Mouse (Mus musculus) lung, embryonic 16.5 days (tissue): ENCODE data around the gene Klhl22. TPM values are rescaled to one million over a fixed set of nuclear protein-coding genes. Genes with fewer than 3 reads are reported as not detected.

Experiments used
- polyA plus RNA-seq: library from polyadenylated mRNA; unstranded; fragments of >200 nt; fragmentation: Nextera tagmentation; extraction: Ambion mirVana; gene quantifications from 2 replicates; pipeline ENCODE4 v1.2.1, GENCODE M21; 2015

The Klhl22 gene
- polyA plus RNA-seq, 1 experiment from 2014 or later = 59.0 TPM

Other genes with a start within 250 kb of the Klhl22 start
- 53.0 and 59.5 TPM in 2 replicates for gene Thap7, start 228.5 kb upstream of the Klhl22 start, polyA plus RNA-seq
- 3.0 and 4.8 TPM in 2 replicates for gene Lrrc74b, start 198.4 kb upstream of the Klhl22 start, polyA plus RNA-seq
- gene P2rx6, start 197.7 kb upstream of the Klhl22 start, polyA plus RNA-seq = 1.3 and 1.5 TPM in 2 replicates
- 10.8 and 13.2 TPM in 2 replicates for gene Slc7a4, start 176.4 kb upstream of the Klhl22 start, polyA plus RNA-seq
- 33.2 and 34.3 TPM in 2 replicates for gene Smpd4, start 140.3 kb upstream of the Klhl22 start, polyA plus RNA-seq
- gene Ccdc74a, start 113.1 kb upstream of the Klhl22 start, polyA plus RNA-seq = 8.8 and 9.1 TPM in 2 replicates
- gene Med15, start 26.7 kb upstream of the Klhl22 start, polyA plus RNA-seq = 46.0 and 47.1 TPM in 2 replicates
- 12.4 and 13.9 TPM in 2 replicates for gene Scarf2, start 37.7 kb downstream of the Klhl22 start, polyA plus RNA-seq
- gene B830017H08Rik, start 73.5 kb downstream of the Klhl22 start, polyA plus RNA-seq = not detected in 2 replicates
- 4.1 and 4.5 TPM in 2 replicates for gene Car15, start 78.7 kb downstream of the Klhl22 start, polyA plus RNA-seq
- gene Gm20518, start 132.1 kb downstream of the Klhl22 start, polyA plus RNA-seq = 0.29 and 0.33 TPM in 2 replicates
- gene Tssk1, start 134.6 kb downstream of the Klhl22 start, polyA plus RNA-seq = 0.08 TPM in 1 of 2 replicates, not detected in the other
- gene Dgcr2, start 138.9 kb downstream of the Klhl22 start, polyA plus RNA-seq = 87.9 and 89.2 TPM in 2 replicates
- gene Tssk2, start 139.0 kb downstream of the Klhl22 start, polyA plus RNA-seq = not detected in 2 replicates
- gene Ess2, start 151.7 kb downstream of the Klhl22 start, polyA plus RNA-seq = 39.9 and 42.0 TPM in 2 replicates
- not detected in 2 replicates for gene Gsc2, start 155.4 kb downstream of the Klhl22 start, polyA plus RNA-seq
- gene Slc25a1, start 168.6 kb downstream of the Klhl22 start, polyA plus RNA-seq = 64.3 and 68.8 TPM in 2 replicates
- gene Vpreb2, start 220.8 kb downstream of the Klhl22 start, polyA plus RNA-seq = not detected in 2 replicates